Comparison of ENCODE assay signal across 8 mouse cellular contexts in the genomic region with DNA sequence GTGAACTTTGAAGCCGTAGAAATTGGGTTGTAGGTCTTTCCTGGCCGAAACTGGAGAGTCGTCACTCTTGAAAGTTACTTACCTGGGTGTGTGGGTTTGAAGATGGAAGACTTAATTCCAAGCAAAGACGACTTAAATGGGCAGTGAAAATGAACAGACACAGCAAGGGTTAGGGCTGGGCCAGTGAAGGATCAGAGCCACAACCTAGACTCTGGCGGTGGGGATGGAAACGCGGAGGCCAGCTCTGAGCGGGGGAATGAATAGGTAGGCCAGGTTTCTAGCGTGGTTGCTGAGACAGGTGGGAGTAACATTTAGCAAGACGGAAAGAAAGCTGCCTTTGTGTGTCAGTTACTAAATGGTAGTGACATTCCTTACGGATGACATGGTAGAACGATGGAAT. TPM values are rescaled to one million over a fixed set of nuclear protein-coding genes. Genes with fewer than 3 reads are reported as not detected.
DNase-seq lines count a peak whose midpoint lies in the region; ATAC-seq and TF ChIP-seq lines count a peak whose summit lies in the region.

No protein-coding gene starts in this region.

- intact Hi-C loops in heart, postnatal 14 days (cut with DNase I) = loop anchor here (5.0 kb wide), 1 partner anchor 35 kb away; no protein-coding TSS in a partner anchor

- H3K4me2 ChIP-seq in heart, embryonic 11.5 days = peak overlapping the region; percentile 88
- H3K4me2 ChIP-seq in forebrain, embryonic 14.5 days (ENCODE audit: low read length) = peak overlapping the region; percentile 78
- peak overlapping the region; percentile 82 for H3K4me2 ChIP-seq in liver, postnatal 0 days (ENCODE audit: low read depth, low read length)

- H3K9me3 ChIP-seq in heart, embryonic 11.5 days (replicated peaks; ENCODE audit: control insufficient read depth, low read length) = no peaks in the 10 kb centered on the region
- H3K9me3 ChIP-seq in forebrain, embryonic 14.5 days (replicated peaks; ENCODE audit: control insufficient read depth, low read length) = no peaks in the 10 kb centered on the region
- no peaks in the 10 kb centered on the region for H3K9me3 ChIP-seq in liver, postnatal 0 days (ENCODE audit: low read length)

- no peak for TF ChIP-seq EP300 in liver, postnatal 0 days (IDR thresholded peaks at IDR 0.05; ENCODE audit: low read depth)

- H3K27ac ChIP-seq in heart, embryonic 11.5 days (ENCODE audit: low read depth, low read length) = no peak overlapping the region
- no peak overlapping the region for H3K27ac ChIP-seq in forebrain, embryonic 14.5 days (ENCODE audit: low read depth, low read length)
- H3K27ac ChIP-seq in liver, postnatal 0 days (ENCODE audit: low read depth) = no peak overlapping the region

- no peak for TF ChIP-seq CTCF in liver, postnatal 0 days (IDR thresholded peaks at IDR 0.05; ENCODE audit: low read depth)

- no peaks in the 10 kb centered on the region for H3K27me3 ChIP-seq in heart, embryonic 11.5 days (ENCODE audit: control insufficient read depth, insufficient read depth, low read length)
- no peaks in the 10 kb centered on the region for H3K27me3 ChIP-seq in forebrain, embryonic 14.5 days (replicated peaks; ENCODE audit: control insufficient read depth, insufficient read depth, low read length)
- no peaks in the 10 kb centered on the region for H3K27me3 ChIP-seq in liver, postnatal 0 days (ENCODE audit: insufficient read depth, low read length)

- H3K4me3 ChIP-seq in heart, embryonic 11.5 days (ENCODE audit: low read depth, low read length) = peak overlapping the region; percentile 82
- H3K4me3 ChIP-seq in forebrain, embryonic 14.5 days (ENCODE audit: low read depth, low read length) = peak overlapping the region; percentile 57
- peak overlapping the region; percentile 67 for H3K4me3 ChIP-seq in liver, postnatal 0 days (ENCODE audit: low read depth, low read length)

- no peak for ATAC-seq in heart, embryonic 11.5 days (replicated peaks; ENCODE audit: insufficient number of reproducible peaks, low FRiP score, low TSS enrichment)
- no peak for ATAC-seq in forebrain, embryonic 14.5 days
- no peak for ATAC-seq in liver, postnatal 0 days

- WGBS in heart, embryonic 11.5 days (ENCODE audit: insufficient replicate concordance) = 55% methylated on average over 12 of the region's 12 CpGs
- WGBS in forebrain, embryonic 14.5 days = 66% methylated on average over 12 of the region's 12 CpGs
- WGBS in liver, postnatal 0 days (ENCODE audit: insufficient replicate concordance) = 54% methylated on average over 12 of the region's 12 CpGs

- H3K4me1 ChIP-seq in heart, embryonic 11.5 days (ENCODE audit: control insufficient read depth, insufficient read depth, low read length) = peaks cover 17% of the 10 kb centered on the region
- H3K4me1 ChIP-seq in forebrain, embryonic 14.5 days (ENCODE audit: control insufficient read depth, insufficient read depth, low read length) = peaks cover 20% of the 10 kb centered on the region
- peaks cover 24% of the 10 kb centered on the region for H3K4me1 ChIP-seq in liver, postnatal 0 days (ENCODE audit: insufficient read depth)

- peak overlapping the region; percentile 84 for H3K9ac ChIP-seq in heart, embryonic 11.5 days (ENCODE audit: low read depth, low read length)
- H3K9ac ChIP-seq in forebrain, embryonic 14.5 days (ENCODE audit: low read length) = peak overlapping the region; percentile 77
- peak overlapping the region; percentile 68 for H3K9ac ChIP-seq in liver, postnatal 0 days (replicated peaks)

- H3K36me3 ChIP-seq in heart, embryonic 11.5 days (ENCODE audit: control insufficient read depth, insufficient read depth, low read length) = no peaks in the 10 kb centered on the region
- H3K36me3 ChIP-seq in forebrain, embryonic 14.5 days (ENCODE audit: control insufficient read depth, insufficient read depth, low read length) = no peaks in the 10 kb centered on the region
- H3K36me3 ChIP-seq in liver, postnatal 0 days (replicated peaks; ENCODE audit: insufficient read depth, low read length) = no peaks in the 10 kb centered on the region

- DNase-seq in heart, postnatal 14 days = no peak
- DNase-seq in ES-CJ7 (ENCODE audit: low read depth, low spot score) = peak; percentile 28
- DNase-seq in forebrain, embryonic 14.5 days (ENCODE audit: low spot score) = no peak
- DNase-seq in liver, postnatal 0 days = no peak
- DNase-seq in ovary, postnatal 10 days (ENCODE audit: low spot score) = no peak
- no peak for DNase-seq in urinary bladder, postnatal 10 days (ENCODE audit: low spot score)
- DNase-seq in right cerebral cortex, postnatal 4 days = no peak

RNA-seq across cellular contexts. Expression of gene Btbd9, which starts 0.7 kb away (rescaled TPM):
- polyA plus RNA-seq in heart, embryonic 11.5 days (2014; fragmentation: Nextera tagmentation; extraction: Ambion mirVana) = 32.8 and 41.9 TPM in 2 replicates
- total RNA-seq in heart, postnatal 14 days (2021) = 10 to 100 TPM; 20.9 to 22.4 TPM
- polyA plus RNA-seq in forebrain, embryonic 14.5 days (2014; fragmentation: Nextera tagmentation; extraction: Ambion mirVana) = 73.7 and 122 TPM in 2 replicates
- 16.5 and 17.2 TPM in 2 replicates for polyA plus RNA-seq in liver, postnatal 0 days (2015; fragmentation: Nextera tagmentation; extraction: Ambion mirVana)

RNA-seq across cellular contexts. Expression of gene Dnah8, which starts 47.2 kb away (rescaled TPM):
- polyA plus RNA-seq in heart, embryonic 11.5 days (2014; fragmentation: Nextera tagmentation; extraction: Ambion mirVana) = 3.0 TPM in 2 replicates
- 1 to 10 TPM; 1.5 to 1.6 TPM for total RNA-seq in heart, postnatal 14 days (2021)
- polyA plus RNA-seq in forebrain, embryonic 14.5 days (2014; fragmentation: Nextera tagmentation; extraction: Ambion mirVana) = 1.7 and 1.9 TPM in 2 replicates
- polyA plus RNA-seq in liver, postnatal 0 days (2015; fragmentation: Nextera tagmentation; extraction: Ambion mirVana) = 0.63 and 0.64 TPM in 2 replicates

RNA-seq across cellular contexts. Expression of gene Glo1, which starts 49.7 kb away (rescaled TPM):
- polyA plus RNA-seq in heart, embryonic 11.5 days (2014; fragmentation: Nextera tagmentation; extraction: Ambion mirVana) = 239 and 247 TPM in 2 replicates
- total RNA-seq in heart, postnatal 14 days (2021) = 100 to 1,000 TPM; 139 to 140 TPM
- polyA plus RNA-seq in forebrain, embryonic 14.5 days (2014; fragmentation: Nextera tagmentation; extraction: Ambion mirVana) = 210 TPM in 2 replicates
- polyA plus RNA-seq in liver, postnatal 0 days (2015; fragmentation: Nextera tagmentation; extraction: Ambion mirVana) = 219 and 220 TPM in 2 replicates
